Mouse (Mus musculus): Measurements from ENCODE around the gene Nup188. TPM values are rescaled to one million over a fixed set of nuclear protein-coding genes. Genes with fewer than 3 reads are reported as not detected.

The Nup188 gene
- polyA plus RNA-seq, 1 experiment from 2014 or later = 68.0 TPM

DNA sequence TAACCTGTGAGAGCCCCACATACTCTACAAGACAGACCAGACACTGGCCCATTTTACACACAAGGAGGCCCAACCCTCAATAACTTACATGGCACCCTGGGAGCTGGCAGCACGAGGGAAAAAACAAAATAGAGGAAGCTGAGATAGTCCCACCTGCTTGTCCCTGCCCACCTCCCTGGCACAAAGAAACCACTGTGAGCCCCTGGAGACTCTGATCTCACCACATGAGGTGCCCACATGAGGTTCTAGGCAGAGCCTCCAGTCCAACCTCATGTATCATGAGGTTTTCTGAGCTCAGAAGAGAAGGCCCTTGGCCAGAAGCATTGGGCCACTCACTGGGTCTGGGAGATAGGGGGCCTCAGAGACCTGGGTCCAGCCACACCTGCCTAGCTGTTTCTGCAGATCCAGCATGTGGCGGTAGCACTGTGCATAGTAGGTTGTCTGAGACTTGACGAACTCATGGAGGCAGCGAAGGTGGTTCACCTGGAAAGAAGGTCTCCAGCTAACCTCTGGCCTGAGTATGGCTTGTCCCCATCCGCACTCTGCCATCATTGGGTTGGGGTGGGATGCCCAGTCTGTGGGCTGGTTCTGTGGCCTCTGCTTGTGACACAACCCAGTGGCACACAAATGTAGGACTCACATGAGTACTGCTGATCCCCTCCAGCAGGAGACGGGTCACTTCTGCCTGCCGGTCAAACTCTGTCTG is 59.9 kb downstream of the Nup188 start:
- no peak for DNase-seq (ENCODE audit: low spot score)
- peaks cover 100% of the 10 kb centered on the region for H3K36me3 ChIP-seq (replicated peaks)
- no peak overlapping the region for H3K27ac ChIP-seq (replicated peaks)
- H3K9me3 ChIP-seq = no peaks in the 10 kb centered on the region
- WGBS = 91% methylated on average over 7 of the region's 7 CpGs
- H3K27me3 ChIP-seq (replicated peaks; ENCODE audit: low read depth, poor library complexity, severe bottlenecking) = no peaks in the 10 kb centered on the region
- no peak overlapping the region for H3K4me3 ChIP-seq
- peaks cover 3% of the 10 kb centered on the region; the same call in 1 of the 2 replicates for H3K4me1 ChIP-seq

- Histone ChIP-seq H3K27me3 (replicated peaks; ENCODE audit: low read depth, poor library complexity, severe bottlenecking) (no peaks in the 10 kb centered on the region), H3K4me1 (peaks cover 3% of the 10 kb centered on the region; the same call in 1 of the 2 replicates), H3K27ac (replicated peaks) (no peak overlapping the region), H3K36me3 (replicated peaks) (peaks cover 94% of the 10 kb centered on the region), H3K4me3 (no peak overlapping the region), H3K9me3 (no peaks in the 10 kb centered on the region)
- DNase-seq (ENCODE audit: low spot score) = no peak
- 91% methylated on average over 6 of the region's 6 CpGs for WGBS
Measured at GRCm38 (mm10) chr2:30349196-30349595, 63.0 kb downstream of the Nup188 start.

DNA sequence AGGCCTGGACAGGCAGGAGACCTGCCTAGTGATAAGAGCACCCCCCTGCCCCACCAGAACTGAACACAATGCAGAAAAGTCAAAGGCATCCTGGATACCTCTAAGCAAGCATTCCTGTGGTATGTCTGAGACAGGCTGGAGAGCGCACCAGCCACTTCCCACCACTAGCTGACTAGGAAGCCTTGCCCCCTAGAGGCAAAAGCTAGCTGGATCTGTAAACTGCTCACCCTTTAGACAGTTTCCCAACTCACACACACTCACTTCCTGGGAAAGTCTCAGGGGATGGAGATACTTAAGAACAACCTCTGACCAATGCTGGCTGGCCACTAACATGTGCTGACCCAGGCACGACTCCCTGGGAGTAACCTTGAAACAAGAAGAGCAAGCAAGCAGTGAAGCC is 65.0 kb downstream of the Nup188 start:
- H3K27me3 ChIP-seq (replicated peaks; ENCODE audit: low read depth, poor library complexity, severe bottlenecking) = no peaks in the 10 kb centered on the region
- no peaks in the 10 kb centered on the region for H3K9me3 ChIP-seq
- H3K4me3 ChIP-seq = no peak overlapping the region
- no peak overlapping the region; the same call in 1 of the 2 replicates for H3K27ac ChIP-seq (replicated peaks)
- peaks cover 92% of the 10 kb centered on the region for H3K36me3 ChIP-seq (replicated peaks)
- peaks cover 16% of the 10 kb centered on the region for H3K4me1 ChIP-seq
- DNase-seq (ENCODE audit: low spot score) = no peak
- WGBS = 79% methylated on average over 2 of the region's 2 CpGs

GRCm38 (mm10) chr2:30355861-30356260 is 69.7 kb downstream of the Nup188 start:
- H3K4me3 ChIP-seq = no peak overlapping the region
- WGBS = 66% methylated on average over 4 of the region's 4 CpGs

DNA sequence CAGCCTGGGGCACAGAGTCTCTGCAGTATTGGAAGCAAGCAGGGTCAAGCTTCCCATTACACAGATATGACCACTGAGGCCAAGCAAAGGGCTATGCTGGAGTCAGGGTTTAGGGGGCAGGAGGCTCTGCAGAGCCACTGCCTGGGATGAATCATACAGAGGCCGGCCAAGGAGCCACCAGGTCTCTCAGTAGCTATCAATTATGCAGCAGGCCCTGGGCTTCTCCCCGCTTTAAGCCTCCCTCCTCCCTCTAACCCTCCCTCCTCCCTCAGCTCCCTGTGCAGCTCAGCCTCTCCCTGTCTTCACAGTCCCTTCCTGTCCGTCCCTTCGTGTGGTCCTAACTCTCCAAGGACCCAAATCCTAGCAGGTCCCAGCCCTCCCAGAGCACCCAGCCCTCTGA is 70.1 kb downstream of the Nup188 start:
- Histone ChIP-seq H3K4me1 (peaks cover 51% of the 10 kb centered on the region), H3K9me3 (no peaks in the 10 kb centered on the region), H3K27me3 (replicated peaks; ENCODE audit: low read depth, poor library complexity, severe bottlenecking) (no peaks in the 10 kb centered on the region), H3K27ac (replicated peaks) (peak overlapping the region; percentile 21; the same call in 1 of the 2 replicates), H3K36me3 (replicated peaks) (peaks cover 45% of the 10 kb centered on the region), H3K4me3 (0 out of 2 replicates have a peak overlapping the region, but pooled peaks have one; percentile 14)
- WGBS = 57% methylated on average over 4 of the region's 4 CpGs
- DNase-seq (ENCODE audit: low spot score) = no peak

More at GRCm38 (mm10) chr2:30355861-30356260, 69.7 kb downstream of the Nup188 start:
- no peak for DNase-seq (ENCODE audit: low spot score)
- Histone ChIP-seq H3K27me3 (replicated peaks; ENCODE audit: low read depth, poor library complexity, severe bottlenecking) (no peaks in the 10 kb centered on the region), H3K9me3 (no peaks in the 10 kb centered on the region), H3K4me1 (peaks cover 51% of the 10 kb centered on the region), H3K27ac (replicated peaks) (0 out of 2 replicates have a peak overlapping the region, but pooled peaks have one; percentile 1), H3K36me3 (replicated peaks) (peaks cover 49% of the 10 kb centered on the region)

- Histone ChIP-seq H3K4me3 (no peak overlapping the region), H3K9me3 (no peaks in the 10 kb centered on the region), H3K27ac (replicated peaks) (0 out of 2 replicates have a peak overlapping the region, but pooled peaks have one; percentile 21), H3K27me3 (replicated peaks; ENCODE audit: low read depth, poor library complexity, severe bottlenecking) (no peaks in the 10 kb centered on the region), H3K36me3 (replicated peaks) (peaks cover 44% of the 10 kb centered on the region), H3K4me1 (peaks cover 51% of the 10 kb centered on the region)
- whole genome bisulfite sequencing = 73% methylated on average over 9 of the region's 9 CpGs
- DNase-seq (ENCODE audit: low spot score) = no peak
Measured at GRCm38 (mm10) chr2:30356906-30357305, 70.7 kb downstream of the Nup188 start.

DNA sequence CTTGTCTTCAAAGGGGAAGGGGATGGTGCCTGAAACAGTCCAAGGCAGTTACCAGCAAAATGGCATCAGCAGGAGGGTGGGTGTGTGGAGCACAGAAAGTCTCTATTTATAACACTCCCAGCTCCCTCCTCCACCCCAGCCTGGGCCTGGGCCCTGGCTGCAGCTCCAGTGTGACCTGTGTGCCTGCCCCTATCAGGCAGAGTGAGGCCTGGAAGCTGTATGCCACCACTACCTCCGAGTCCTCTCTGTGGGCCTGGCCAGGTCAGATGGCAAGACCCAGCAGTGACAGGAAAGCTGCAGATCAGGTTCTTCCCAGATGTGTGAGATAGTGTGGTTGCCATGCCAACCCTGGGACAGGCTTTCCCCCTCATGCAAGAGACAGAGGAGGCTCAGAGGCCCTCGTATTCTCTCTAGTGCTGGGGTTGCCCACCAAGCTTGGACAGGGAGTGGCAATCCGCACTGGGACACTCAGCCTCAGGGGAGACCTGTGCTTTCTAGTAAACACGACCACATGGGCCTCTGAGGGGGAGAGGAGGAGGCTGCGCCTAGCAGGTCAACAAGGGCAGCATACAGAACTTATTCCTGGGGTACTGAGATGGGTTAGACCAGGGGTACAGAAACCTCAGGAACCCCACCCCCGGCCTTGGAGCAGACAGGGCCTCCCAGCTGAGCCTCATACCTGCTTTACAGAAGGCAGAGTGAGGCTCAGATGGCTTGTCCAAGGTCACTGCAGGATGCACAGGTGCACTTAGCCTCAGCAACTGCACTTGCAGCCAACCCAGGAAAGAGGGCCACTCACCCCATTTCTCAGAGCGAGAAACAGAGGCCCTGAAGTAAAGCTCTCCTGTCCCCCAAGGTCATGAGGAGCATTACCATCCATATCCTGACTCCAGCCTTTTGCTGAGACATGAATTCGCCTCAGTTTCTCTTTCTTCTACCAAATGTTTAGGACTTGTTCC is 71.6 kb downstream of the Nup188 start:
- 49% methylated on average over 8 of the region's 8 CpGs for WGBS
- Histone ChIP-seq H3K4me3 (peak overlapping the region; percentile 66), H3K9me3 (no peaks in the 10 kb centered on the region), H3K4me1 (peaks cover 51% of the 10 kb centered on the region), H3K27me3 (replicated peaks; ENCODE audit: low read depth, poor library complexity, severe bottlenecking) (no peaks in the 10 kb centered on the region), H3K36me3 (replicated peaks) (peaks cover 35% of the 10 kb centered on the region), H3K27ac (replicated peaks) (peak overlapping the region; percentile 84)
- DNase-seq (ENCODE audit: low spot score) = peak; percentile 57

GRCm38 (mm10) chr2:30358533-30359531 is 72.6 kb downstream of the Nup188 start, which contains the start of gene Sh3glb2:
TSS of gene Sh3glb2 (minus strand) at chr2:30359337.
- H3K27ac ChIP-seq (replicated peaks) = peak within 1 kb of the TSS; percentile 84
- no peaks in the 10 kb centered on the region for H3K27me3 ChIP-seq (replicated peaks; ENCODE audit: low read depth, poor library complexity, severe bottlenecking)
- peak; percentile 93 for DNase-seq (ENCODE audit: low spot score)
- no peaks in the 10 kb centered on the region for H3K9me3 ChIP-seq
- peak within 1 kb of the TSS; percentile 66 for H3K4me3 ChIP-seq
- H3K36me3 ChIP-seq (replicated peaks) = peaks cover 25% of the 10 kb centered on the region
- H3K4me1 ChIP-seq = peaks cover 51% of the 10 kb centered on the region
- WGBS = 3% methylated on average over 73 of the region's 73 CpGs

DNA sequence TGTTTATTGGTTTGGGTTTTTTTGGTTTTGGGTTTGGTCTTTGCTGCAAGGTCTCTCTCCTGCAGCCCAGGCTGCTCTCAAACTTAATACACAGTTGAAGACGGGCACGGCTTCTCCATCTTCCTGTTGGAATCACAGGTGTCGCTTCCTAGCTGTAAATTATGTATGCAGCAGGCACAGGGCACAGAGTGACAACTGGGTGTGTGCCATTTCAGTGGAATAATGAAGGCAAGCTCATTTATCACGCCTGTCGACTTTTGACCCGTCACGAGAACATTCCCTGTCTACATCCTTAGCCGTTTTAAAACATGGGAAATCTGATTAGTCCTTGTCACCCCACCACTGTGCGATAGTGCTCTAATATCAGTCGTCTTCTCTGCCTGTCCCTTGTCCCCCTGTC is 74.4 kb downstream of the Nup188 start:
- peaks cover 54% of the 10 kb centered on the region for H3K4me1 ChIP-seq
- DNase-seq (ENCODE audit: low spot score) = no peak
- H3K36me3 ChIP-seq (replicated peaks) = 0 out of 2 replicates have a peak, but pooled peaks cover 9% of the 10 kb centered on the region
- no peak overlapping the region for H3K4me3 ChIP-seq
- no peaks in the 10 kb centered on the region for H3K27me3 ChIP-seq (replicated peaks; ENCODE audit: low read depth, poor library complexity, severe bottlenecking)
- no peaks in the 10 kb centered on the region for H3K9me3 ChIP-seq
- 83% methylated on average over 10 of the region's 10 CpGs for WGBS
- H3K27ac ChIP-seq (replicated peaks) = no peak overlapping the region

GRCm38 (mm10) chr2:30362865-30363264 is 76.7 kb downstream of the Nup188 start:
- 74% methylated on average over 5 of the region's 5 CpGs for WGBS
- H3K36me3 ChIP-seq (replicated peaks) = peaks cover 19% of the 10 kb centered on the region
- no peak overlapping the region for H3K27ac ChIP-seq (replicated peaks)
- H3K4me1 ChIP-seq = peaks cover 34% of the 10 kb centered on the region
- no peaks in the 10 kb centered on the region for H3K27me3 ChIP-seq (replicated peaks; ENCODE audit: low read depth, poor library complexity, severe bottlenecking)
- no peak overlapping the region; the same call in 1 of the 2 replicates for H3K4me3 ChIP-seq
- DNase-seq (ENCODE audit: low spot score) = no peak
- no peaks in the 10 kb centered on the region for H3K9me3 ChIP-seq

DNA sequence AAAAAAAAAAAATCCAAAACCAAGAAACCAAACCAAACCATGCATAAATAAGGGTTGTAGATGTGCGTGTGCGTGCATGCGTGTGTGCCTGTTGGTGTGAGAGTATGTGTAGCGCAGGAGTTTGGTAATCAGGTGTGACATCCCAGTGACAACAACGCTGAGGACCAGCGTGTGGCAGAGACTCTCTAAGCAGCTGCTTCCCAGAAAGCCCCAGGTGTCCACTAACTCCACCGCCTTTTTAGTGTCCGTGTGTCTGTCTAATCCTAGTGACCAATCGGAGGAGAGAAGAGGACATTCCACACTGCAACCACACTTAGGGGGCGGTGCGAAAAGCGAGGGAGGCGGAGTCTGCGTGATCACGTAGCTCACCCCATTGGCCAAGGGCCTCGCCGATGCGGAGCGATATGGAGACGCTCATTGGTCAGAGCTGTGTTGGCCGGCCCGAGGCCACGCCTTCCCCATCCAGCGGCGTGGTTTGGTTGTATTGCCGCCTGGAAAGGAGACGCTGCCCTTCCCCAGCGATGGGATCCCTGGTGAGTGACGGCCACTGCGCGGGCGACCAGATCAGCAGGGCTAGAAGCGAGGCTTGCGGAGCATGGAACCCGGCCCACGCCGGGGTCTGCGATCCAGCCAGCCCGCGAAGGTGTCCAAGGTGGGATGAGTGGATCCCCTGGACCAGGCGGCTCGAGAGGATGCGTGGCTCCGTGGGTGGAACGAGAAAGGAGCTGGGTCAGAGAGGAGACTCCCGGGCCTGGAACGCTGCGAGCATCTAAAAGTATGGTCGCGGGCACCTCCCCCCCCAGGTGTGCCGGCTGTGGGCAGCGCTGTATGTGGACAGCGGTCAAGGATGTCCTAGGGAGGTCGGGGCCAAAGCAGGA is 77.8 kb downstream of the Nup188 start, which contains the start of gene Miga2:
Gene Miga2, plus strand, starts transcription at position 461 of the 878 bp plus-strand sequence.
- H3K27ac ChIP-seq (replicated peaks) = peak within 1 kb of the TSS; percentile 88
- DNase-seq (ENCODE audit: low spot score) = peak; percentile 99
- H3K36me3 ChIP-seq (replicated peaks) = peaks cover 30% of the 10 kb centered on the region
- peak within 1 kb of the TSS; percentile 93 for H3K4me3 ChIP-seq
- H3K27me3 ChIP-seq (replicated peaks; ENCODE audit: low read depth, poor library complexity, severe bottlenecking) = no peaks in the 10 kb centered on the region
- peaks cover 23% of the 10 kb centered on the region for H3K4me1 ChIP-seq
- no peaks in the 10 kb centered on the region for H3K9me3 ChIP-seq
- WGBS = under 1% methylated on average over 54 of the region's 54 CpGs

Data from embryonic facial prominence, embryonic 10.5 days (tissue).